Mouse (Mus musculus) cortical plate, adult 2 months (tissue): ENCODE data around the gene Osmr.

Experiments used
- CTCF ChIP-seq: fragments of 200-500 bp; IDR thresholded peaks from 2 replicates; pipeline ENCODE4 v1.5.1; 2011; ENCODE audit warnings: mild to moderate bottlenecking, control low read depth, low read length; ENCODE audit not compliant: insufficient read depth; ENCODE audit errors: extremely low read depth
- POLR2A ChIP-seq: fragments of 200-500 bp; IDR thresholded peaks from 2 replicates; pipeline ENCODE4 v1.6.1; 2011; ENCODE audit warnings: mild to moderate bottlenecking, low read length, control low read depth; ENCODE audit not compliant: insufficient read depth; ENCODE audit errors: extremely low read depth

- TF ChIP-seq CTCF (no peak), POLR2A (no peak)
These were observed 8.3 kb upstream of the Osmr start for GRCm38 (mm10) chr15:6883091-6883490.
